Mouse (Mus musculus) liver, embryonic 15.5 days (tissue): ENCODE data around the gene Pou2af1. TPM values are rescaled to one million over a fixed set of nuclear protein-coding genes. Genes with fewer than 3 reads are reported as not detected.

Experiments used
- ATAC-seq: fragments of 200-750 bp; cut with Nextera tagmentation; 2 replicates; pipeline ENCODE4 v1.8.0; 2017; ENCODE audit warnings: moderate number of reproducible peaks, mild to moderate bottlenecking, moderate library complexity; ENCODE audit not compliant: insufficient read depth
- H3K27ac ChIP-seq: fragments of 300-500 bp; sonication (generic); replicated peaks from 2 replicates; pipeline ENCODE4 v1.5.1; 2015; ENCODE audit warnings: mild to moderate bottlenecking, inconsistent platforms
- H3K27me3 ChIP-seq: fragments of 300-500 bp; sonication (generic); 2 replicates; pipeline ENCODE4 v1.6.1; 2015; ENCODE audit warnings: mild to moderate bottlenecking, inconsistent platforms
- H3K36me3 ChIP-seq: fragments of 300-500 bp; sonication (generic); replicated peaks from 2 replicates; pipeline ENCODE4 v1.6.1; 2015; ENCODE audit warnings: moderate library complexity, mild to moderate bottlenecking, inconsistent platforms
- H3K4me1 ChIP-seq: fragments of 300-500 bp; sonication (generic); replicated peaks from 2 replicates; pipeline ENCODE4 v1.6.1; 2015; ENCODE audit warnings: inconsistent platforms
- H3K4me2 ChIP-seq: fragments of 300-500 bp; sonication (generic); 2 replicates; pipeline ENCODE4 v1.6.1; 2015; ENCODE audit warnings: moderate library complexity, mild to moderate bottlenecking, inconsistent platforms
- H3K4me3 ChIP-seq: fragments of 300-500 bp; sonication (generic); replicated peaks from 2 replicates; pipeline ENCODE4 v1.5.1; 2015; ENCODE audit warnings: mild to moderate bottlenecking, inconsistent platforms
- H3K9ac ChIP-seq: fragments of 300-500 bp; sonication (generic); 2 replicates; pipeline ENCODE4 v1.6.1; 2015; ENCODE audit warnings: moderate library complexity, mild to moderate bottlenecking, inconsistent platforms
- H3K9me3 ChIP-seq: fragments of 300-500 bp; sonication (generic); replicated peaks from 2 replicates; pipeline ENCODE4 v1.6.1; 2016; ENCODE audit warnings: inconsistent platforms
- WGBS: fragments of 180-500 bp; shearing (Covaris S2); methylation state at CpG from one replicate; pipeline ENCODE4 v1.1.7; 2015; ENCODE audit warnings: mixed read lengths; ENCODE audit not compliant: insufficient replicate concordance; 5-methylcytosine and 5-hydroxymethylcytosine counted together
- polyA plus RNA-seq: library from polyadenylated mRNA; unstranded; fragments of >200 nt; fragmentation: Nextera tagmentation; extraction: Ambion mirVana; gene quantifications from 2 replicates; pipeline ENCODE4 v1.2.1, GENCODE M21; 2015

Pou2af1 gene
- polyA plus RNA-seq, 1 experiment from 2014 or later = 1.3 TPM

DNA sequence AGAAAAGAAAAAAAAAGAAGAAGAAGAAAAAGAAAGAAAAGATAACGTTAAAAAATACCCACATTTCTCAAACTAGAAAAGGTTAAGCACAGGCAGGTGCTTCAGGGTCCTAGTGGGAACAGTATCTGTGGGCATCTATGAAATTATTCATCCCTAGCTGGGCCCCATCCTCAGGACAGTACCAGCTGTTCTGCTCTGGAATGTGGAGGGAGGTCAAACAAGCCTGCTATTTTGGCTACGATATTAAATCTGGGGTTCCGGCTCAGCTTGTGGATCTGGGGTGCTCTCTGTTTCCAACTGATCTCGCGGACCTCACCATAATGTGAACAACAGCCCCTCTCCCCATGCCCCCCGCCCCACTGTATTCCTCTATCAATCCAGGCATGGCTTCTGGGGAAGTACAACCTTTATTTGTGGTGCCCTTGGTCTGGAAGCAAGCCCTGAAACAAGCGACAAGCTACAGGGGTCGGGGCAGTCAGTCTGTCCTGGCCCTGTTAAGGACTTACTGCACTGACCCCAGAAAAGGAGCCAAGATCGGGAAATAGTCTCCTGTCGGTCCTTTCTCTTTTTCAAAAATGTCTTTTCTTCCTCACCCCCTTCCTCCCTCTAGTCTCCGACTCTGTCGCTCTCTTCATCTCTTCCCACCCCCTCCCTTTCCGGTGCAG is 64.5 kb downstream of the Pou2af1 start:
- Histone ChIP-seq H3K4me2 (peak overlapping the region; percentile 66), H3K9ac (no peak overlapping the region), H3K4me1 (peaks cover 5% of the 10 kb centered on the region), H3K27ac (no peak overlapping the region), H3K36me3 (no peaks in the 10 kb centered on the region), H3K4me3 (peak overlapping the region; percentile 52), H3K9me3 (no peaks in the 10 kb centered on the region), H3K27me3 (peaks cover 41% of the 10 kb centered on the region)
- WGBS = 22% methylated on average over 13 of the region's 13 CpGs
- no peak for ATAC-seq

- Histone ChIP-seq H3K36me3 (no peaks in the 10 kb centered on the region), H3K4me2 (peak within 1 kb of the TSS; percentile 66), H3K9ac (no peak within 1 kb of the TSS), H3K27me3 (peaks cover 36% of the 10 kb centered on the region), H3K27ac (no peak within 1 kb of the TSS), H3K4me1 (peaks cover 5% of the 10 kb centered on the region), H3K9me3 (no peaks in the 10 kb centered on the region), H3K4me3 (peak within 1 kb of the TSS; percentile 52)
- peak; percentile 57 for ATAC-seq
- WGBS = under 1% methylated on average over 53 of the region's 53 CpGs
Observed at GRCm38 (mm10) chr9:51278500-51279381, 65.2 kb downstream of the Pou2af1 start, which contains the start of gene Colca2. Gene Colca2 (minus strand): TSS chr9:51278569.

- Histone ChIP-seq H3K36me3 (no peaks in the 10 kb centered on the region), H3K27me3 (no peaks in the 10 kb centered on the region), H3K9me3 (no peaks in the 10 kb centered on the region), H3K9ac (no peak overlapping the region), H3K4me1 (no peaks in the 10 kb centered on the region), H3K27ac (no peak overlapping the region), H3K4me2 (no peak overlapping the region), H3K4me3 (no peak overlapping the region)
- no peak for ATAC-seq
- WGBS = 45% methylated on average over 2 of the region's 2 CpGs
Observed at GRCm38 (mm10) chr9:51286079-51286478, 72.6 kb downstream of the Pou2af1 start.

Other genes starting within 250 kb of the Pou2af1 start
- 9.8 and 11.0 TPM in 2 replicates for gene Sik2, start 204.6 kb upstream of the Pou2af1 start, polyA plus RNA-seq
- not detected in 2 replicates for gene Btg4, start 152.8 kb upstream of the Pou2af1 start, polyA plus RNA-seq
- gene Layn, start 136.6 kb upstream of the Pou2af1 start, polyA plus RNA-seq = 1.7 and 1.8 TPM in 2 replicates
- not detected in 2 replicates for gene 4833427G06Rik, start 111.6 kb upstream of the Pou2af1 start, polyA plus RNA-seq
- gene Gm32742, start 48.2 kb upstream of the Pou2af1 start, polyA plus RNA-seq = not detected in 2 replicates
- 0.26 and 0.30 TPM in 2 replicates for gene Colca2, start 64.9 kb downstream of the Pou2af1 start, polyA plus RNA-seq
- gene 1810046K07Rik, start 115.2 kb downstream of the Pou2af1 start, polyA plus RNA-seq = 0.13 and 0.22 TPM in 2 replicates